Mouse (Mus musculus): ENCODE measurements at regions not wholly inside any gene's neighbourhood (a gene's known extent, or its start where the extent isn't known, plus 50 kb on each side); places are given as distances from the start of the nearest gene placed in this dataset.

GRCm38 (mm10) chr14:114821098-114821594 lies 270.9 kb upstream of the Gpc5 start:
- Histone ChIP-seq H3K4me1 (ENCODE audit: insufficient read depth, low read length) (no peaks in the 10 kb centered on the region), H3K36me3 (ENCODE audit: insufficient read depth, low read length) (no peaks in the 10 kb centered on the region), H3K9ac (replicated peaks; ENCODE audit: low read length, poor library complexity, severe bottlenecking) (no peak overlapping the region), H3K27me3 (ENCODE audit: insufficient read depth, low read length) (no peaks in the 10 kb centered on the region), H3K9me3 (ENCODE audit: low read length) (no peaks in the 10 kb centered on the region), H3K27ac (ENCODE audit: low read depth, low read length) (no peak overlapping the region), H3K4me3 (ENCODE audit: low read depth, low read length) (no peak overlapping the region), H3K4me2 (ENCODE audit: low read depth, low read length, poor library complexity, severe bottlenecking) (no peak overlapping the region)
- ATAC-seq (ENCODE audit: low FRiP score) = no peak
- no peak for TF ChIP-seq CTCF (IDR thresholded peaks at IDR 0.05)
- DNase-seq (ENCODE audit: low spot score) = no peak
- WGBS = 34% methylated on average over 2 of the region's 2 CpGs

GRCm38 (mm10) chr14:114821672-114822071 lies 270.3 kb upstream of the Gpc5 start:
- no peak overlapping the region for H3K4me2 ChIP-seq (ENCODE audit: low read depth, low read length, poor library complexity, severe bottlenecking)
- no peak overlapping the region for H3K9ac ChIP-seq (replicated peaks; ENCODE audit: low read length, poor library complexity, severe bottlenecking)
- H3K9me3 ChIP-seq (ENCODE audit: low read length) = no peaks in the 10 kb centered on the region
- H3K36me3 ChIP-seq (ENCODE audit: insufficient read depth, low read length) = no peaks in the 10 kb centered on the region
- no peak for DNase-seq (ENCODE audit: low spot score)
- 91% methylated on average over 5 of the region's 5 CpGs for WGBS
- H3K27me3 ChIP-seq (ENCODE audit: insufficient read depth, low read length) = no peaks in the 10 kb centered on the region
- H3K4me1 ChIP-seq (ENCODE audit: insufficient read depth, low read length) = no peaks in the 10 kb centered on the region
- ATAC-seq (ENCODE audit: low FRiP score) = no peak
- no peak overlapping the region for H3K4me3 ChIP-seq (ENCODE audit: low read depth, low read length)
- TF ChIP-seq CTCF (IDR thresholded peaks at IDR 0.05) = no peak
- H3K27ac ChIP-seq (ENCODE audit: low read depth, low read length) = no peak overlapping the region

GRCm38 (mm10) chr14:114826662-114827321 lies 265.2 kb upstream of the Gpc5 start:
- Histone ChIP-seq H3K4me3 (ENCODE audit: low read depth, low read length) (no peak overlapping the region), H3K4me2 (ENCODE audit: low read depth, low read length, poor library complexity, severe bottlenecking) (no peak overlapping the region), H3K36me3 (ENCODE audit: insufficient read depth, low read length) (no peaks in the 10 kb centered on the region), H3K4me1 (ENCODE audit: insufficient read depth, low read length) (no peaks in the 10 kb centered on the region), H3K27me3 (ENCODE audit: insufficient read depth, low read length) (no peaks in the 10 kb centered on the region), H3K9ac (replicated peaks; ENCODE audit: low read length, poor library complexity, severe bottlenecking) (no peak overlapping the region), H3K27ac (ENCODE audit: low read depth, low read length) (no peak overlapping the region), H3K9me3 (ENCODE audit: low read length) (no peaks in the 10 kb centered on the region)
- TF ChIP-seq CTCF (IDR thresholded peaks at IDR 0.05) = no peak
- ATAC-seq (ENCODE audit: low FRiP score) (no peak), DNase-seq (ENCODE audit: low spot score) (no peak)
- 74% methylated on average over 10 of the region's 10 CpGs for WGBS

- Histone ChIP-seq H3K4me3 (ENCODE audit: low read depth, low read length) (no peak overlapping the region), H3K9ac (replicated peaks; ENCODE audit: low read length, poor library complexity, severe bottlenecking) (no peak overlapping the region), H3K4me1 (ENCODE audit: insufficient read depth, low read length) (no peaks in the 10 kb centered on the region), H3K27ac (ENCODE audit: low read depth, low read length) (no peak overlapping the region), H3K4me2 (ENCODE audit: low read depth, low read length, poor library complexity, severe bottlenecking) (no peak overlapping the region), H3K36me3 (ENCODE audit: insufficient read depth, low read length) (no peaks in the 10 kb centered on the region), H3K9me3 (ENCODE audit: low read length) (no peaks in the 10 kb centered on the region), H3K27me3 (ENCODE audit: insufficient read depth, low read length) (no peaks in the 10 kb centered on the region)
- no peak for DNase-seq (ENCODE audit: low spot score)
- ATAC-seq (ENCODE audit: low FRiP score) = no peak
- 28% methylated on average over 2 of the region's 2 CpGs for WGBS
- TF ChIP-seq CTCF (IDR thresholded peaks at IDR 0.05) = no peak
Observed at GRCm38 (mm10) chr14:114829310-114829709, 262.7 kb upstream of the Gpc5 start.

GRCm38 (mm10) chr14:114832987-114833386 lies 259.0 kb upstream of the Gpc5 start:
- 54% methylated on average over 11 of the region's 11 CpGs for WGBS
- no peak for DNase-seq (ENCODE audit: low spot score)
- Histone ChIP-seq H3K4me2 (ENCODE audit: low read depth, low read length, poor library complexity, severe bottlenecking) (no peak overlapping the region), H3K4me1 (ENCODE audit: insufficient read depth, low read length) (no peaks in the 10 kb centered on the region), H3K36me3 (ENCODE audit: insufficient read depth, low read length) (no peaks in the 10 kb centered on the region), H3K9ac (replicated peaks; ENCODE audit: low read length, poor library complexity, severe bottlenecking) (no peak overlapping the region), H3K4me3 (ENCODE audit: low read depth, low read length) (no peak overlapping the region), H3K27me3 (ENCODE audit: insufficient read depth, low read length) (no peaks in the 10 kb centered on the region), H3K9me3 (ENCODE audit: low read length) (no peaks in the 10 kb centered on the region), H3K27ac (ENCODE audit: low read depth, low read length) (no peak overlapping the region)
- peak; percentile 30; the same call in 1 of the 2 replicates for TF ChIP-seq CTCF (IDR thresholded peaks at IDR 0.05)
- no peak for ATAC-seq (ENCODE audit: low FRiP score)

- 64% methylated on average over 3 of the region's 3 CpGs for WGBS
- no peaks in the 10 kb centered on the region for H3K4me1 ChIP-seq (ENCODE audit: insufficient read depth, low read length)
- no peaks in the 10 kb centered on the region for H3K27me3 ChIP-seq (ENCODE audit: insufficient read depth, low read length)
- H3K9ac ChIP-seq (replicated peaks; ENCODE audit: low read length, poor library complexity, severe bottlenecking) = no peak overlapping the region
- no peaks in the 10 kb centered on the region for H3K9me3 ChIP-seq (ENCODE audit: low read length)
- no peak overlapping the region for H3K27ac ChIP-seq (ENCODE audit: low read depth, low read length)
- no peak overlapping the region for H3K4me3 ChIP-seq (ENCODE audit: low read depth, low read length)
- H3K4me2 ChIP-seq (ENCODE audit: low read depth, low read length, poor library complexity, severe bottlenecking) = no peak overlapping the region
- TF ChIP-seq CTCF (IDR thresholded peaks at IDR 0.05) = no peak
- ATAC-seq (ENCODE audit: low FRiP score) = no peak
- no peaks in the 10 kb centered on the region for H3K36me3 ChIP-seq (ENCODE audit: insufficient read depth, low read length)
- DNase-seq (ENCODE audit: low spot score) = no peak
Observed at GRCm38 (mm10) chr14:114836723-114837349, 255.2 kb upstream of the Gpc5 start.
